Mouse (Mus musculus): ENCODE measurements at regions not wholly inside any gene's neighbourhood (a gene's known extent, or its start where the extent isn't known, plus 50 kb on each side); places are given as distances from the start of the nearest gene placed in this dataset.

DNA sequence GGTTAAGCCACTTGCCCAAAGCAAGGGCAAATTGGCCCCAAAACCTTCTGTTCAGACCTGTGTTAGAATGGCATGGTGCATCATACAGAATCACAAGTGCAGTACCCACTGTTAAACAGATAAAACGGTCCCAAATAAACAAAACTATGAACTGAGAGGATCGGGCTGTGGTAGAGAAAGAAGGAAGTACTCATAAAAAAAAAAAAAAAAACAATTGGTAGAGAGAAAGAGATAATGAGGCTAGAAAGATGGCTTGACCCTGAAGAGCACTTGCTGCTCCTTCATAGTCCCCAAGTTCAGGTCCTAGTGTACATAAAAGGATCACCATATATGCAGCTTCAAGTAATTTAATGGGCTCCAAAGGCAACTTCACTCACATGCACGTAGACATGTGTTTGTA is 75.5 kb upstream of the Cntnap5b start:
- no peaks in the 10 kb centered on the region for H3K9me3 ChIP-seq (ENCODE audit: low read length)
- H3K4me3 ChIP-seq (ENCODE audit: low read depth, low read length): no peak overlapping the region
- TF ChIP-seq CTCF (IDR thresholded peaks at IDR 0.05): no peak
- WGBS: 88% methylated on average over 3 of the region's 3 CpGs
- no peaks in the 10 kb centered on the region for H3K27me3 ChIP-seq (ENCODE audit: insufficient read depth, low read length)
- no peaks in the 10 kb centered on the region for H3K4me1 ChIP-seq (ENCODE audit: insufficient read depth, low read length)
- ATAC-seq (ENCODE audit: low FRiP score) (no peak), DNase-seq (ENCODE audit: low spot score) (no peak)
- H3K9ac ChIP-seq (replicated peaks; ENCODE audit: low read length, poor library complexity, severe bottlenecking): no peak overlapping the region
- H3K36me3 ChIP-seq (ENCODE audit: insufficient read depth, low read length): no peaks in the 10 kb centered on the region
- H3K27ac ChIP-seq (ENCODE audit: low read depth, low read length): no peak overlapping the region
- H3K4me2 ChIP-seq (ENCODE audit: low read depth, low read length, poor library complexity, severe bottlenecking): no peak overlapping the region

- DNase-seq (ENCODE audit: low spot score) (no peak), ATAC-seq (ENCODE audit: low FRiP score) (no peak)
- 94% methylated on average over 2 of the region's 2 CpGs for WGBS
- Histone ChIP-seq H3K4me3 (ENCODE audit: low read depth, low read length) (no peak overlapping the region), H3K9ac (replicated peaks; ENCODE audit: low read length, poor library complexity, severe bottlenecking) (no peak overlapping the region), H3K9me3 (ENCODE audit: low read length) (no peaks in the 10 kb centered on the region), H3K4me1 (ENCODE audit: insufficient read depth, low read length) (no peaks in the 10 kb centered on the region), H3K4me2 (ENCODE audit: low read depth, low read length, poor library complexity, severe bottlenecking) (no peak overlapping the region), H3K27me3 (ENCODE audit: insufficient read depth, low read length) (no peaks in the 10 kb centered on the region), H3K27ac (ENCODE audit: low read depth, low read length) (no peak overlapping the region), H3K36me3 (ENCODE audit: insufficient read depth, low read length) (no peaks in the 10 kb centered on the region)
- TF ChIP-seq CTCF (IDR thresholded peaks at IDR 0.05): no peak
These were observed 57.7 kb upstream of the Cntnap5b start for GRCm38 (mm10) chr1:99714912-99715311.

- Histone ChIP-seq H3K9ac (replicated peaks; ENCODE audit: low read length, poor library complexity, severe bottlenecking) (no peak overlapping the region), H3K4me2 (ENCODE audit: low read depth, low read length, poor library complexity, severe bottlenecking) (no peak overlapping the region), H3K9me3 (ENCODE audit: low read length) (no peaks in the 10 kb centered on the region), H3K27me3 (ENCODE audit: insufficient read depth, low read length) (no peaks in the 10 kb centered on the region), H3K36me3 (ENCODE audit: insufficient read depth, low read length) (no peaks in the 10 kb centered on the region), H3K4me3 (ENCODE audit: low read depth, low read length) (no peak overlapping the region), H3K4me1 (ENCODE audit: insufficient read depth, low read length) (no peaks in the 10 kb centered on the region), H3K27ac (ENCODE audit: low read depth, low read length) (no peak overlapping the region)
- no peak for TF ChIP-seq CTCF (IDR thresholded peaks at IDR 0.05)
- ATAC-seq (ENCODE audit: low FRiP score): no peak
- no peak for DNase-seq (ENCODE audit: low spot score)
These were observed 56.3 kb upstream of the Cntnap5b start for GRCm38 (mm10) chr1:99716266-99716665.
